Mouse (Mus musculus) bone marrow, adult 2 months (tissue): ENCODE results near the gene Myo16. TPM values are rescaled to one million over a fixed set of nuclear protein-coding genes. Genes with fewer than 3 reads are reported as not detected.

Experiments
- H3K27ac ChIP-seq: fragments of 200-500 bp; 2 replicates; pipeline ENCODE4 v1.5.1; 2012; ENCODE audit warnings: low read depth, mild to moderate bottlenecking, control low read depth, inconsistent platforms, low read length; ENCODE audit not compliant: control insufficient read depth, poor library complexity, insufficient read depth
- H3K4me1 ChIP-seq: fragments of 200-500 bp; 2 replicates; pipeline ENCODE4 v1.6.1; 2011; ENCODE audit warnings: low read length; ENCODE audit not compliant: control insufficient read depth, insufficient read depth
- H3K4me3 ChIP-seq: fragments of 200-500 bp; replicated peaks from 2 replicates; pipeline ENCODE3; 2011; ENCODE audit warnings: mild to moderate bottlenecking, low read depth, low read length, control low read depth; ENCODE audit not compliant: control insufficient read depth
- CTCF ChIP-seq: fragments of 200-500 bp; IDR thresholded peaks from 2 replicates; pipeline ENCODE4 v1.5.1; 2011; ENCODE audit warnings: low read length, control low read depth; ENCODE audit not compliant: control insufficient read depth, insufficient read depth
- POLR2A ChIP-seq: fragments of 200-500 bp; IDR thresholded peaks from 2 replicates; pipeline ENCODE4 v1.6.1; 2011; ENCODE audit warnings: low read depth, mild to moderate bottlenecking, control low read depth, low read length, borderline replicate concordance; ENCODE audit not compliant: control insufficient read depth
- WGBS: fragments of 180-500 bp; shearing (Covaris S2); methylation state at CpG from one replicate; pipeline ENCODE4 v1.1.7; 2018; 5-methylcytosine and 5-hydroxymethylcytosine counted together
- polyA plus RNA-seq: library from polyadenylated mRNA; stranded (reverse); fragments of >200 nt; gene quantifications from 2 replicates; pipeline ENCODE4 v1.2.4, GENCODE M21; 2011; ENCODE audit warnings: low replicate concordance; ENCODE audit not compliant: missing spikeins, insufficient read depth, insufficient read length

Myo16 gene
- polyA plus RNA-seq, 1 experiment, result not detected

GRCm38 (mm10) chr8:10483841-10484240 is 330.1 kb downstream of the Myo16 start:
- 45% methylated on average over 5 of the region's 5 CpGs for WGBS
- TF ChIP-seq CTCF (no peak), POLR2A (no peak)
- Histone ChIP-seq H3K27ac (no peak overlapping the region), H3K4me1 (no peaks in the 10 kb centered on the region), H3K4me3 (no peak overlapping the region)

DNA sequence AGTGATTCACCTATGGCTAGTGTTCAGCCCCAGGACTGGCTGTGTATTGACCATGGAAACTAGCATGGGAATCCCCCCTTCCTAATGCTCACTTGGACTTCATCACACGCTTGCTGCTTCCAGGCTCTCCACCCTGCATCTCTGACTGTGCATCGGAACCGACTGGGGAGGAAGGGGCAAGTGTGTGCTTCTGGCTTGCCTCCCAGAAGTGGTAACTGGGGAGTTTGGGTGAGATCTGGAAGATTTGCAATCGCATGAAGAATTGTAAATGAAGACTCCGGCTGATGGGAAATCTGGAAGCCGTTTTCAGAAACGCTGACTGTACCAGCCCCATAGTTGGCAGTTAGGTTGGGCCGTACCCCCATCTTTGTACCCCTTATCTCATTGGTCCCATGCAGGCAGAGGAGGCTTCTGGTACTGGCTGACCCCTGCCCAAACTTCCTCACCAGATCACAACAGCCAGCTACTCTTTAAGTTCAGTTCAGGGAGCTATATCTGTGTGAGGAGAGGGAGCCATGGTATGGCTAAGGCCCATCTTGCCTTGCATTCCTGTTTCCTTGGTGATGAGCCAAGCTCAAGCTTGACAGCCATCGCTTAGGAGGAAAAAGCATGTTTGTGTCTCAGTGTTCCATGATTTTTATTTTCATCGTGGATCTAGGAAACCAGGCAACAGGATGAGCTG is 336.2 kb downstream of the Myo16 start:
- Histone ChIP-seq H3K4me1 (no peaks in the 10 kb centered on the region; the same call in 1 of the 2 replicates), H3K27ac (no peak overlapping the region), H3K4me3 (no peak overlapping the region)
- TF ChIP-seq POLR2A, result no peak
- no peak for TF ChIP-seq CTCF
- 84% methylated on average over 10 of the region's 10 CpGs for WGBS

- TF ChIP-seq CTCF (no peak), POLR2A (no peak)
- 82% methylated on average over 2 of the region's 2 CpGs for WGBS
- Histone ChIP-seq H3K4me3 (no peak overlapping the region), H3K4me1 (no peaks in the 10 kb centered on the region; the same call in 1 of the 2 replicates), H3K27ac (no peak overlapping the region)
Measured at GRCm38 (mm10) chr8:10490420-10490784, 336.7 kb downstream of the Myo16 start.

GRCm38 (mm10) chr8:10490874-10491273 is 337.2 kb downstream of the Myo16 start:
- H3K4me3 ChIP-seq, result no peak overlapping the region
- TF ChIP-seq POLR2A (no peak), CTCF (no peak)
- 78% methylated on average over 6 of the region's 6 CpGs for WGBS
- no peaks in the 10 kb centered on the region; the same call in 1 of the 2 replicates for H3K4me1 ChIP-seq
- no peak overlapping the region for H3K27ac ChIP-seq

DNA sequence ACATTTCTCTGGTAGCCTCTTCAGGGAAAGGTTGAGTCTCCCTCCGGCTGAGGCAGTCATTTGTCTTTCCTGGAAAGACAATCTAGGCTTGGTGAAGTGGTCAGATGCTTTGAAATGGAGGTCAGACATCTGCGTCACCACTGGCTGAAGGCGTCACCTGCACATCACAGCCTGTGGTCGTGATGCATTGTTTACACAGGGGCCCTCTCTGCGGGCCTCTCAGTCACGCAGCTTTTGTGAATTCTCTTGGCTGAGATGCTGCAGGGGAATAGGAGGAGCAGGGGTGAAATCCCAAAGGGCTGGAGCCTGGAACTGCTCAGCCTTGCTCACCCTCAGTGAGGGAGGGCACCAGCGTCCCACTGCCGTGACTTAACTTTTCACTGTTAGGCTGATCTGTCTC is 346.1 kb downstream of the Myo16 start:
- TF ChIP-seq CTCF (no peak), POLR2A (no peak)
- WGBS, result 70% methylated on average over 8 of the region's 8 CpGs
- Histone ChIP-seq H3K27ac (no peak overlapping the region), H3K4me1 (no peaks in the 10 kb centered on the region), H3K4me3 (no peak overlapping the region)

DNA sequence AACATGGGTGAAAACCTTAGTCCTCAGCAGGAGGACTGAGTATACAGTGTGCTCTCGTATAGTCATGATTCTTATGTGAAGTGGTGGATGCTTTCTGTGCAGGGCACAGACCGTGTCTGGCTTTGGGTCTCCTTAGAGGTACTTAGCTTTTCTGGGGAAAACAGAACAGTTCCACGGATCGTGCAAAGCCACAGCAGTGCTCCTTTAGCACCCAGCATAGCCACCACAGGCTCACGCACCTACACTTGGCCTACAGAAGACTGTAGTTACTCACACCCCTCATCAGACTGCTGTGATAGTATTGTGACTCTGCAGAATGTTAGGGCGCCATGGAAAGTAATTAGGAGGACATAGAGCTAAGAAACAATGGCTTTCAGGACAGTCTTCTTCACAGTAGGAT is 346.8 kb downstream of the Myo16 start:
- WGBS, result 80% methylated on average over 6 of the region's 6 CpGs
- H3K4me1 ChIP-seq, result no peaks in the 10 kb centered on the region
- TF ChIP-seq POLR2A (no peak), CTCF (no peak)
- no peak overlapping the region for H3K4me3 ChIP-seq
- H3K27ac ChIP-seq, result no peak overlapping the region

- H3K27ac ChIP-seq, result no peak overlapping the region
- TF ChIP-seq CTCF (no peak), POLR2A (no peak)
- WGBS, result 76% methylated on average over 3 of the region's 3 CpGs
- no peaks in the 10 kb centered on the region for H3K4me1 ChIP-seq
- no peak overlapping the region for H3K4me3 ChIP-seq
Measured at GRCm38 (mm10) chr8:10501750-10502149, 348.0 kb downstream of the Myo16 start.

DNA sequence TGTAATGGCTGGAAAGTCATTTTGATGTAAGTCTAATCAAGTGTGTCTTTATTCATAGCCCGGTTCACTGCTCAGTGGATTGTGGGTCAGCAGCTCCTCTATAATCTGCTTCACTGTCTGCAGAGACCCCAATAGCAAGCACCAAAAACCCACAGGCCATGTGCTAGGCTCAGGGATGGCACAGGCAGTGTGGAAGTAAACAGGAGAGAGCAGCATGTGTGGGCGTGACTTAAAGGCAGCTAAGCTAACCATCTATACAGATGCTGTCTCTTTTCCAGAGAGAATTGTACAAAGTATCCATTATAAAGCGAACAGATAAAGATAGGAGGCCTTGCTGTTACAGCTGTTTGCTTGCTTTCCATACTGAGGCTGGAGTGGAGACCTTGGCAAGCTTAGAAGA is 358.4 kb downstream of the Myo16 start:
- Histone ChIP-seq H3K4me1 (no peaks in the 10 kb centered on the region), H3K27ac (no peak overlapping the region), H3K4me3 (no peak overlapping the region)
- 72% methylated on average over 3 of the region's 3 CpGs for WGBS
- TF ChIP-seq POLR2A, result no peak
- TF ChIP-seq CTCF, result no peak

DNA sequence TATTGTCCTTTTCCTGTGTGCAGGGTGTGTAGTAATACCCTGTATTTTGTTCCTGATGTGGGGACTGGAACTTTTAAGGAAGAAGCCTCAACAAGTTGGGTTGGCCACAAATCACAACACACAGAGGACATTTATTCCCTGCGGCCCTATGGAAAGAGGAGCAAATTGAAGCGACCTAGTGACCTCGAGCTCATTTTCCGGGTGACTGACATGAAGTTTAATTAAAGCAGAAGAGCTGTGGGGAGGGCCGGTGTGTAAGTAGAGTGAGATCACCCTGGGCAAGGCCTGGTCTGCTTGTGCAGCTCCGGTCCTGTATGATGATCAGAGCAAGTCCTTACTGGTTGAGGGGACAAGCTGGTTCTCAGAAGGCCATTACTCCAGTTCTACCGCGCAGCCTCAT is 363.7 kb downstream of the Myo16 start:
- Histone ChIP-seq H3K27ac (no peak overlapping the region), H3K4me1 (no peaks in the 10 kb centered on the region), H3K4me3 (no peak overlapping the region)
- WGBS, result 88% methylated on average over 8 of the region's 8 CpGs
- no peak for TF ChIP-seq CTCF
- TF ChIP-seq POLR2A, result no peak
